Mouse (Mus musculus): ENCODE results near the gene C530008M17Rik. TPM values are rescaled to one million over a fixed set of nuclear protein-coding genes. Genes with fewer than 3 reads are reported as not detected.

Gene C530008M17Rik
- polyA plus RNA-seq, 1 experiment from 2014 or later: 10.0 TPM

GRCm38 (mm10) chr5:76843851-76844419 lies 187.6 kb downstream of the C530008M17Rik start:
- WGBS: 69% methylated on average over 9 of the region's 9 CpGs
- ATAC-seq (ENCODE audit: insufficient read depth, low FRiP score): peak; percentile 68; the same call in 1 of the 2 replicates
- H3K4me1 ChIP-seq (ENCODE audit: control insufficient read depth, insufficient read depth, low read length): 0 out of 2 replicates have a peak, but pooled peaks cover 3% of the 10 kb centered on the region
- H3K9ac ChIP-seq (ENCODE audit: low read length): no peak overlapping the region
- H3K9me3 ChIP-seq (replicated peaks; ENCODE audit: control insufficient read depth, low read length): no peaks in the 10 kb centered on the region
- H3K27ac ChIP-seq (ENCODE audit: low read length): no peak overlapping the region
- no peaks in the 10 kb centered on the region for H3K27me3 ChIP-seq (ENCODE audit: control insufficient read depth, insufficient read depth, low read length)
- H3K36me3 ChIP-seq (ENCODE audit: control insufficient read depth, insufficient read depth, low read length): no peaks in the 10 kb centered on the region
- no peak overlapping the region for H3K4me3 ChIP-seq (replicated peaks; ENCODE audit: low read length)
- H3K4me2 ChIP-seq (ENCODE audit: low read depth, low read length): no peak overlapping the region

GRCm38 (mm10) chr5:76844618-76845186 lies 188.4 kb downstream of the C530008M17Rik start:
- Histone ChIP-seq H3K36me3 (ENCODE audit: control insufficient read depth, insufficient read depth, low read length) (no peaks in the 10 kb centered on the region), H3K4me3 (replicated peaks; ENCODE audit: low read length) (no peak overlapping the region), H3K9me3 (replicated peaks; ENCODE audit: control insufficient read depth, low read length) (no peaks in the 10 kb centered on the region), H3K9ac (ENCODE audit: low read length) (no peak overlapping the region), H3K4me1 (ENCODE audit: control insufficient read depth, insufficient read depth, low read length) (0 out of 2 replicates have a peak, but pooled peaks cover 3% of the 10 kb centered on the region), H3K4me2 (ENCODE audit: low read depth, low read length) (no peak overlapping the region), H3K27me3 (ENCODE audit: control insufficient read depth, insufficient read depth, low read length) (no peaks in the 10 kb centered on the region), H3K27ac (ENCODE audit: low read length) (no peak overlapping the region)
- WGBS: 60% methylated on average over 14 of the region's 14 CpGs
- no peak for ATAC-seq (ENCODE audit: insufficient read depth, low FRiP score)

- no peaks in the 10 kb centered on the region for H3K4me1 ChIP-seq (ENCODE audit: control insufficient read depth, insufficient read depth, low read length)
- H3K4me3 ChIP-seq (replicated peaks; ENCODE audit: low read length): no peak overlapping the region
- no peak overlapping the region for H3K4me2 ChIP-seq (ENCODE audit: low read depth, low read length)
- ATAC-seq (ENCODE audit: insufficient read depth, low FRiP score): no peak
- WGBS: 91% methylated on average over 6 of the region's 6 CpGs
- no peaks in the 10 kb centered on the region for H3K9me3 ChIP-seq (replicated peaks; ENCODE audit: control insufficient read depth, low read length)
- H3K27ac ChIP-seq (ENCODE audit: low read length): no peak overlapping the region
- no peak overlapping the region for H3K9ac ChIP-seq (ENCODE audit: low read length)
- H3K36me3 ChIP-seq (ENCODE audit: control insufficient read depth, insufficient read depth, low read length): no peaks in the 10 kb centered on the region
- no peaks in the 10 kb centered on the region for H3K27me3 ChIP-seq (ENCODE audit: control insufficient read depth, insufficient read depth, low read length)
These were observed 190.8 kb downstream of the C530008M17Rik start for GRCm38 (mm10) chr5:76847106-76847505.

- Histone ChIP-seq H3K4me1 (ENCODE audit: control insufficient read depth, insufficient read depth, low read length) (0 out of 2 replicates have a peak, but pooled peaks cover under 1% of the 10 kb centered on the region), H3K9ac (ENCODE audit: low read length) (no peak overlapping the region), H3K27ac (ENCODE audit: low read length) (no peak overlapping the region), H3K4me2 (ENCODE audit: low read depth, low read length) (no peak overlapping the region), H3K27me3 (ENCODE audit: control insufficient read depth, insufficient read depth, low read length) (peaks cover 4% of the 10 kb centered on the region; the same call in 1 of the 2 replicates), H3K9me3 (replicated peaks; ENCODE audit: control insufficient read depth, low read length) (no peaks in the 10 kb centered on the region), H3K4me3 (replicated peaks; ENCODE audit: low read length) (no peak overlapping the region), H3K36me3 (ENCODE audit: control insufficient read depth, insufficient read depth, low read length) (no peaks in the 10 kb centered on the region)
- WGBS: 69% methylated on average over 4 of the region's 4 CpGs
- ATAC-seq (ENCODE audit: insufficient read depth, low FRiP score): no peak
These were observed 195.0 kb downstream of the C530008M17Rik start for GRCm38 (mm10) chr5:76851316-76851715.

GRCm38 (mm10) chr5:76853549-76853948 lies 197.2 kb downstream of the C530008M17Rik start:
- Histone ChIP-seq H3K27ac (ENCODE audit: low read length) (no peak overlapping the region), H3K9ac (ENCODE audit: low read length) (no peak overlapping the region), H3K4me2 (ENCODE audit: low read depth, low read length) (no peak overlapping the region), H3K9me3 (replicated peaks; ENCODE audit: control insufficient read depth, low read length) (no peaks in the 10 kb centered on the region), H3K4me1 (ENCODE audit: control insufficient read depth, insufficient read depth, low read length) (0 out of 2 replicates have a peak, but pooled peaks cover 7% of the 10 kb centered on the region), H3K36me3 (ENCODE audit: control insufficient read depth, insufficient read depth, low read length) (no peaks in the 10 kb centered on the region), H3K4me3 (replicated peaks; ENCODE audit: low read length) (no peak overlapping the region), H3K27me3 (ENCODE audit: control insufficient read depth, insufficient read depth, low read length) (peaks cover 13% of the 10 kb centered on the region)
- WGBS: 19% methylated on average over 10 of the region's 10 CpGs
- peak; percentile 84 for ATAC-seq (ENCODE audit: insufficient read depth, low FRiP score)

GRCm38 (mm10) chr5:76855829-76856600 lies 199.7 kb downstream of the C530008M17Rik start:
- peak overlapping the region; percentile 57 for H3K4me2 ChIP-seq (ENCODE audit: low read depth, low read length)
- H3K4me1 ChIP-seq (ENCODE audit: control insufficient read depth, insufficient read depth, low read length): 0 out of 2 replicates have a peak, but pooled peaks cover 7% of the 10 kb centered on the region
- ATAC-seq (ENCODE audit: insufficient read depth, low FRiP score): no peak
- peak overlapping the region; percentile 49 for H3K9ac ChIP-seq (ENCODE audit: low read length)
- no peaks in the 10 kb centered on the region for H3K9me3 ChIP-seq (replicated peaks; ENCODE audit: control insufficient read depth, low read length)
- H3K27ac ChIP-seq (ENCODE audit: low read length): no peak overlapping the region
- peak overlapping the region; percentile 48 for H3K4me3 ChIP-seq (replicated peaks; ENCODE audit: low read length)
- H3K27me3 ChIP-seq (ENCODE audit: control insufficient read depth, insufficient read depth, low read length): peaks cover 13% of the 10 kb centered on the region
- no peaks in the 10 kb centered on the region for H3K36me3 ChIP-seq (ENCODE audit: control insufficient read depth, insufficient read depth, low read length)
- WGBS: 29% methylated on average over 25 of the region's 25 CpGs

GRCm38 (mm10) chr5:76857103-76858015 lies 201.0 kb downstream of the C530008M17Rik start:
- peak overlapping the region; percentile 48 for H3K4me3 ChIP-seq (replicated peaks; ENCODE audit: low read length)
- no peaks in the 10 kb centered on the region for H3K9me3 ChIP-seq (replicated peaks; ENCODE audit: control insufficient read depth, low read length)
- peak overlapping the region; percentile 49 for H3K9ac ChIP-seq (ENCODE audit: low read length)
- no peaks in the 10 kb centered on the region for H3K36me3 ChIP-seq (ENCODE audit: control insufficient read depth, insufficient read depth, low read length)
- H3K4me1 ChIP-seq (ENCODE audit: control insufficient read depth, insufficient read depth, low read length): 0 out of 2 replicates have a peak, but pooled peaks cover 7% of the 10 kb centered on the region
- ATAC-seq (ENCODE audit: insufficient read depth, low FRiP score): no peak
- H3K4me2 ChIP-seq (ENCODE audit: low read depth, low read length): peak overlapping the region; percentile 57
- H3K27ac ChIP-seq (ENCODE audit: low read length): no peak overlapping the region
- H3K27me3 ChIP-seq (ENCODE audit: control insufficient read depth, insufficient read depth, low read length): peaks cover 13% of the 10 kb centered on the region
- 30% methylated on average over 62 of the region's 62 CpGs for WGBS

- Histone ChIP-seq H3K4me2 (ENCODE audit: low read depth, low read length) (peak overlapping the region; percentile 57; the same call in 1 of the 2 replicates), H3K27me3 (ENCODE audit: control insufficient read depth, insufficient read depth, low read length) (peaks cover 13% of the 10 kb centered on the region), H3K4me3 (replicated peaks; ENCODE audit: low read length) (peak overlapping the region; percentile 48), H3K27ac (ENCODE audit: low read length) (no peak overlapping the region), H3K36me3 (ENCODE audit: control insufficient read depth, insufficient read depth, low read length) (no peaks in the 10 kb centered on the region), H3K4me1 (ENCODE audit: control insufficient read depth, insufficient read depth, low read length) (0 out of 2 replicates have a peak, but pooled peaks cover 7% of the 10 kb centered on the region), H3K9ac (ENCODE audit: low read length) (peak overlapping the region; percentile 49; the same call in 1 of the 2 replicates), H3K9me3 (replicated peaks; ENCODE audit: control insufficient read depth, low read length) (no peaks in the 10 kb centered on the region)
- no peak for ATAC-seq (ENCODE audit: insufficient read depth, low FRiP score)
- 70% methylated on average over 13 of the region's 13 CpGs for WGBS
These were observed 202.1 kb downstream of the C530008M17Rik start for GRCm38 (mm10) chr5:76858444-76858843.

Data from stomach, embryonic 16.5 days (tissue).